Mouse (Mus musculus) right cerebral cortex, adult 18-20 months (tissue): Measurements from ENCODE around the gene Taf1c.

Experiments
- DNase-seq: peaks from one replicate; pipeline ENCODE4 v3.0.0; 2022; ENCODE audit warnings: mixed read lengths

Taf1c gene

DNA sequence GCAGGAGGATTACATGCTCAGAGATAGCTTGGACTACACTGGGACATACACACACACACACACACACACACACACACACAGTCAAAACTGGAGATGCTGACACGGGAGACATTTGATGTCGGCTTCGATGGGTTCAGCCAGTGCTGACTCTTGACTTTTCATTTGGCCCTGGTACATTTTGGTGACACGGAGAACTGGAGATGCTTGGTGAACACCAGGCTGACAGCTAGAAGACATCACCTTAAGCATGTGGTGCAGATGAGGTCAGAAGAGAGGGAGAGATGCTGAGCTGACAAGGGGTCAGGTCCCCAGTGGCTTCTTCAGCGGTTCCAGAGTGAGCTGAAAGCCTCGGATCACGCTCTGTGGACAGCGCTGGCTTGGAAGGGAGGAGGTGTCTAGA, 18.0 kb upstream of the Taf1c start:
- no peak for DNase-seq

DNA sequence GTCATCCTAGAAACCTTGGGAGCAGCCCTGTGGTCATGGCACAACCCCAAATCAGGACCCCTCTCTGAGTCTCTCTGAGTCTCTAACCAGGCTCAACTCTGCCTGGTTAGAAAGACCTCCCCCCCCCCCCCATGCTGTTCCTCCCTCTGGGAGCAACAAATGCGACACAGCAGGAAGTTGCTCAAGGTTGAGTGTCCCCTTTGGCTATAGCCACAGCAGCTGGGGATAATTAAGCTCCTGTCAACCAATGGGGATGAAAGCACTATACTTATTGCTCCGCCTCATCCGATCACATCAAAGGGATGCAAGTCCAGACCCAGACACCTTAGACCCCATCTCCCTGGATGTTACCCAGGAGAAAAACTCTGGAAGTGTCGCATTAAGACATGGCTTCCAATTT, 17.5 kb upstream of the Taf1c start:
- DNase-seq = no peak

DNA sequence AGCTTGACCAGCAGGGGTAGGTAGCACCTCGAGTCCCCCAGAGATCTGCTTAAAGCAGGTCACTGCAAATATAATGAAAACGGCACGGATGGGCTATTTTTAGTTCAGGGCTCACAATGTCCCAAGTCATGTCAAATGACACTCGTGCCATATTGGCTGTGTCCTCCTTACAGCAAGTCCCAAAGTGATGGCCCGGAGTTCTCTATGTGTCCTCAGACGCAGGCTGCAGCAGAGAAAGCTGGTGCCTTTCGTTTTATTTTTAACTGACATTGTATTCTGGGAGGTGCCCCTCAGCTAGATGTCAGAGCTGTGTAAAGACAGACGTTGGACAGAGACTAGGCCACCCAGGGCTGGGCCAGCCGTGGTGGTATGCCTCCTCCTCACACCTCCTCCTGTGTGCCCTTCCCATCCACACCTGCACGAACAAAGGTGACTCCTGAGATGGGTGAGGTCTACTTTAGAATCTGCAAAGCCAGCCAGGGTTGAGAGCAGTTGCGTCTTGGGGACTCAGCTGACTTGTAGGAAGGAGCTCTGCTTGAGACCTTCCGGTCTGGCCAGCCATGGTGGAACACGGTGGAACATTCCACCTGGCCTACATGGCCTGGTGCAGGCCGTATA, 15.9 kb upstream of the Taf1c start:
- DNase-seq = no peak

DNA sequence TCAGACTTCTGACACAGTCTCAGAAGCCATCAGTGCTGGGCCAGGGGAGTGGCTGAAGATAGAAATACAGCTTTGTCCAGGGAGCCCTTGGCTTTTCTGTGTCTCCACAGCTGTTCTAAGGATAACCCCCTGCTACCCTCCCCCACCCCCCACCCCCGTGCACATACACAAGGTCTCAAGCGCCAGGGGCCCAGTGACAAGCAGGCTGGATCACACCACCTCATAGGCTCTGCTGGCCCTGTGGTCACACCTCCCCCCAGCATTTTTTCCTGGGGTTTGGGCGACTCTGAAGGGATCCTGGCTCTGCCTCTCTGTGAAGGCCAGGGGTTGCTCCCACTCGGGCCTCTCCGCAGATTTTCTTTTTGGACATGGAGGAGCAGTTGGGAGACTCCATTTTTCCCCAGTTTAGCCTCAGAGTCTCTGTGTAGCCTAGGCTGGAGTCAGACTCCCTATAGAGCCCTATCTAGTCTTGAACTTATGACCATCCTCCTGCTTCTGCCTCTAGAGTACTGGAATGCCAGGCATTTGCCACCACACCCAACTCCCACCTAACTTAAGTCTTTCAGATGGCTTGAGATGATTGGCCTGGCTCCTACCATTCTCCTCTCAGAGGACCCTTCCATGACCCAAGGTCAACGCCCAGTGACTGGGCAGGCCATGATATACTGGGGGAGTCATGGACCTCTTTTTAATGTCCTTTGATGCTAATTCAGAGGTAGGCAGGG, 15.3 kb upstream of the Taf1c start:
- DNase-seq = no peak

DNA sequence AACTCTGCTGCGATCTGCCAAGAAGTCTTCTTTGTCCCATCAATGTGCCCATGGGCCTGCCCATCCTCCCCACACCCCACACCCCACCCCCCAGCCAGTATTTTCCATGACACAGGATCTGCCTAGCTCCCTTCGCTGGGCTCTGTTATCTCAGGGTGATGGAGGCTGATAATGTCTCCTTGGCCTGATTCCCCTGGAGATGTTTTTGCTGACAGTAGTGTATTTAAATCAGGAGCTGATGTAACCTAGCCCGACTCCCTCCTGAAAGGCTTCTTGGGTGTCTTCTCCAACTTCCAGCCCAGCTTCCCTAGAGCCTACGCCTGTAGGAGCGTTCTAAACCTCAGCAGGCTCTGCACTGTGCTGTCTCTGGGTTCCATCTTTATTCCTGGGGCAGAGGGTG, 13.9 kb upstream of the Taf1c start:
- DNase-seq = no peak

DNA sequence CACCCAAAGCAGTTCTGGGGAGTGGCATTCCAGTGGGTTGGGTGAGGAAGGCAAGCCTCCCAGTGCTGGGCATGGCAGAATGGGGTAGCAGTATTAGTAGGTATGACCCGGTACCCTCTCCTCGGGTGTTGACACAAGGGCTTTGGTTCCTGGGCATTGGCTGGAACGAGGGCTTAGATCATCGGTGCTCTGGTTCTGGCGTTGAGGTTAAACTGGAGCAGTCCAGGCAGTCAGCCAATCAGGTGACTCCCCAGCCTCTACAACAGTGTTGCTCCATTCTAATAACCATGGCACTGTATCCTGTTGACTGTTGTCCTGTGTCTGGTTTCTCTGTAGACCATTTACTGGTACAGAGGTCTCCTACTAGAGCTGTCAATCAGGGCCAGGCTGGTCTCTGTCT, 12.6 kb upstream of the Taf1c start:
- DNase-seq = no peak

DNA sequence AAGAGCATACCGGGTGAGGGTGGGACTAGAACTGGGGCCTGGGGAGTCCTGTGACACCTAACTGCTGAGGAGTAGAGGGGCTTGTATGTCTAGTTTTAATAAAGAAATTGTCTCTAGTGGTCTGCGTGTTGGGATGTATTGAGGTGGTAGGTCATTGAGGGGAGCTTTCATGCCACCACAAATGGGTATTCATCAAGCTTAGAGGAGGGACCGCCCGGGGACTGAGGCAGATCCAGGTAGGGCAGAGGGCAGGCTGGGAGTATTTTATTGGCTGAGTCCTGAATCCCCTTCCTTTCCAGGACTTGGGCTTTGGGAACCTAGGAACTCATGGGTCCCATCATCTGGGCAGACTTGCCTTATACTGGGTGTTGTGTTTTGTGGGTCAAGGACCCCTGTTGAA, 11.8 kb upstream of the Taf1c start:
- DNase-seq = no peak

DNA sequence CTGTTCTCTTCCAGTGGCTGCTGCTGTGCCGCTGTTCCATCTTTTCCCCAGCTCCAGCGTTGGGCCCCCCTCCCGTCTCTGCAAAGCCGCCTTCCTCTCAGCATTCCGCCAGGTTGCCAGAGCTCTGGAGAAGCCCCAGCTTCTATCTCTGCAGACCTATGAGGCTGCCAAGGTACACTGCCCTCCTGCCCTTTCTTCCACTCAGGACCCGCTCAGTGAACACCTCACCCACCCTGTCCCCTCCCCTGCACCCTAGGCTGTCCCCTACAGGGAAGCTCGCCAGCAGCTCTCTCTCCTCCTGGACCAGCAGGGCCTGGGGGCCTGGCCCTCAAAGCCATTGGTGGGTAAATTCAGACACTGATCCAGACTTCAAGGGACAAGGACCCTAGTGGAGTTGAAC, 11.3 kb upstream of the Taf1c start:
- DNase-seq = no peak

DNA sequence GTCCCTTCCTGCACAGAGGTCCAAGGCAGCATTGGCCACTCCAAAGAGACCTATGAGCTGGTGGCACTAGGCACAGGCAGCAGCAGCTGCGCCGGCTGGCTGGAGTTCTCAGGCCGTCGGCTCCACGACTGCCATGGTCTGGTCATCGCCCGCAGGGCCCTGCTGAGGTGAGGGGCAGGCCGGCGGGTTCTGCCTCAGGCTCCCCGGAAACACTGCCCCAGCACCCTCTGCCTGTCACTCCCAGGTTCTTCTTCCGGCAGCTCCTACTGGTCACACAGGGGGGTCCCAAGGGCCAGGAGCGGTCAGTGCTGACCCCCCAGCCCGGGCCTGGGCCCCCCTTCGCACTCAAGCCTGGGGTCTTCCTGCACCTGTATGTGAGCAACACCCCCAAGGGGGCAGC, 10.1 kb upstream of the Taf1c start:
- no peak for DNase-seq

DNA sequence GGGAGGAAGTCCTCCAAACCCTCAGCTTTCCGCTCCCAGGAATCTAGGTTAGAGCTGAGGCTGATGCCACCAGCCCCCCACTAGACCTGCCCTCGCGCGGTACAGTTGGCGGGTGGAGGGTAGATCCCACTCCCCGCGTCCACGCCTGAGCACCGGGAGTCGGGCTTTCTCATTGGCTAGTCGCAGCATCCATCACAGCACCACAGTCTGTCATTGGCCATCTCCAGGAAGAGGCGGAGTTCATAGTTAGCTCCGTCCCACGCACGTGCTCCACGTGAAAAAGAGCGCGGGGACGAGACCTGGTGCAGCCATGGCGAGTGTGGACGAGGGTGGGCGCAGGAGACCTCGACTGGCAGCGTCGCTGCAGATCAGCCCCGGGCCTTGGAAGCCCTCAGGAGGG, 7.4 kb upstream of the Taf1c start, which contains the start of gene Adad2:
TSS of gene Adad2 (plus strand) at position 277 of the 400 bp plus-strand sequence.
- DNase-seq = no peak

DNA sequence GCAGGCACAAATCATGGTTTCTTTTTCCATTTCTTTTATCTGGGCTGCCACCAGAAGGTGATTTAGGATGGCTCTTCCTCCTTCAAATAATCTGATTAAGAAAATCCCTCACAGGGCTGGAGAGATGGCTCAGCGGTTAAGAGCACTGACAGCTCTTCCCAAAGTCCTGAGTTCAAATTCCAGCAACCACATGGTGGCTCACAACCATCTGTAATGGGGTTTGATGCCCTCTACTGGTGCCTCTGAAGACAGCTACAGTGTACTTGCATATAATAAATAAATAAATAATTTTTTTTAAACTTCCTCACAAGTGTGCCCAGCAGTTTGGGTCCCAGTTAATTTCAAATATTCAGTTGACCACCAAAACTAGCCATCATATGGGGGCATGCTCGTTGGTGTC, 1.2 kb upstream of the Taf1c start:
- DNase-seq = no peak

DNA sequence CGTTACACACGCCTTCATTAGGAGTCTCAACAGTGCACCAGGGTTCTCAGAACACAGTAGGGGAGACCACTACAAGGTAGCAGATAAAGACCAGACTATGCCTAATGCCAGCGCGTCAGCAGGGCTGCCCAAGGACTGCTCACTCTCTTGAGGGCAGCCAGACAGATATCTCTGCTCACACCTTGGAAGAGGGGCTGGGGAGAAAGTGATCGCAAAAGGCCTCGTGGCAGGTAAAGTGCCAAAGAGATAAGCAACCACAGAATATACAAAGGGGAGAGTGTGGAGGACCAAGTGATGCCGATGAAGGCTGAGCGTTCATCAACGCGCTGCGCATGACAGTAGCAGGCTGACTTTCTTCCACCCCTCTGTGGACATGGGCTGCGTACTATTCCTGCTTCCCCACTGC, 621 bp downstream of the Taf1c start:
- no peak for DNase-seq

DNA sequence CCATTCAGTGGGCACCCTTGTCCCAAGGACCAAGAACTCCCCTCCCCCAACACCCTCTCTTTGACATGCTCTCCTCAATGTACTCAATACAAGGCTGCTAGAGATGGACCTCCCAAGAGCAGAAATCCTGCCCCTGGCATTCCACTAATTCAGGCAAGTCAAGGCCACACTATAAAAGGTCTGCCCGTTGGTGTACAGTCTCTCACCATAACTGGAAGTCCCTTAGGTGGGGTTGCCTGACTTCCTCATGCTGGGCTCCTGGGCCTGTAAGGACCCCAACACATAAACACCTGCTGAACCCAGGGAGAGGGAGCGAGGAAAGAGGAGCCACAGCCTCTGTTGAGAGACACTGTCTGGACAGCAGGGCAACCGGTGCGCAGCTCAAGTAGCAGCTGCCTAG, 1.3 kb downstream of the Taf1c start:
- DNase-seq = no peak

DNA sequence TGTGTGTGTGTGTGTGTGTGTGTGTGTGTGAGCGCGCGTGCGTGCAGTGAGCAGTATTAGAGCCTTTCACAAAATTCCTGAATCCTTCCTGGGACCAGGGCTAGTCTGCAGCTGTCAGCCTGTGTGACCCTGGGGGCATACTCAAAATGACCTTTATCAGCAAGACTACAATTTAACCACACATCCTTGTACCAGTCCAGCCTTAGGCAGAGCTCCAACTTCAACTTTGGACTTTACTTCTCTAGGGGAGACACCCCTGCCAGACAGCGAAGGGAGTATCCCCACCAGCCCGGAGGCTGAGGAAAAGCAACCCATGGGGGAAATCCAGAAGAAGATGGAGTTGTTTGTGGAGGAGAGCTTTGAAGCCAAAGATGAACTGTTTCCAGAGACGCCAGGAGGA, 13.6 kb downstream of the Taf1c start:
- no peak for DNase-seq

DNA sequence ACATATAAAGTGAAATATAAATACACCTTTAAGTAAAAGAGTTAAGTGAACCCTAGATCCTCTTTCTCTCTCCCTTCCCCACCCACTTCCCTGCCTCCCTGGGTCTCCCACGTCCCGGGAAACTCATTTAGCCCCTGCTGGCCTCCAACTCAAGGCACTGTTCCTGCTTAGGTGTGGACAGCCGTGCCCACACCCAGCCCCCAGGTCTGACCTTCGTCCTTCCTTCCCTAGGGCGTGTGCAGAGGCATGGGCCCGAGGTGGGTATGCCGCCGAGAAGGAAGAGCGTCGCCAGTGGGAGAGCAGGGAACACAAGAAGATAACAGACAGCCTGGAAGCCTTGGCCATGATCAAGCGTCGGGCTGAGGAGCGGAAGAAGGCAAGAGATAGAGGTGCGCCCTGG, 14.7 kb downstream of the Taf1c start:
- no peak for DNase-seq

DNA sequence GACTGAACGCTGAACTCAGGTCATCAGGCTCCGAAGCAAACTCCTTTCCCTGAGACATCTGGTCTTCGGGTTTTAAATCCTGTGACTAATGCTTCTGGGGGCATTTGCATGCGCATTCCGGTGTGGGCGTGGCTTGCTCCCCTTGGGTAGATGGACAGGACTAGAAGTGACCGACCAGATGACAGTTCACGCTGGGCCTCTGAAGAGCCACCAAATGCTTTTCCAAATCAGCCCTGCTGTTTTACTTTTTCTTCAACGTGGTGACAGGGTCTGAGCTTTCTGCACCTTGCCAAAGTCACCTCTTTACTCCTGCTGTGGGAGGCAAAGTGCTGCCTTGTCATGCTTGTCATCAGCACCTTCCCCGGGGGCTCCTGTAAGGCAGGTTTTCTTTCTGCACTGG, 16.2 kb downstream of the Taf1c start:
- DNase-seq = no peak

DNA sequence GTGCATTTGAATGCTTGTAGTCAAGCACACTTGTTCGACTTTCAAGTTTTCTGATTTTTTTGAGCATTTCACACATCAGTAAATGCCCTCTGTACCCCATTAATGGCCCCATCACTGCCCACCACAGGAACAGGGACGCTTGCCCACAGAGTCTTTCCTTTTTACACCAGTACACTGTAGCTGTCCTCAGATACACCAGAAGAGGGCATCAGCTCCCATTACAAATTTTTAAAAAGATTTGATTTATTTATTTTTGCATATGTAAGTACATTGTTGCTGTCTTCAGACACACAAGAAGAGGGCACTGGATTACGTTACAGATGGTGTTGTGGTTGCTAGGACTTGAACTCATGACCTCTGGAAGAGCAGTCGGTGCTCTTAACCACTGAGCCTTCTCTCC, 16.7 kb downstream of the Taf1c start:
- DNase-seq = no peak

DNA sequence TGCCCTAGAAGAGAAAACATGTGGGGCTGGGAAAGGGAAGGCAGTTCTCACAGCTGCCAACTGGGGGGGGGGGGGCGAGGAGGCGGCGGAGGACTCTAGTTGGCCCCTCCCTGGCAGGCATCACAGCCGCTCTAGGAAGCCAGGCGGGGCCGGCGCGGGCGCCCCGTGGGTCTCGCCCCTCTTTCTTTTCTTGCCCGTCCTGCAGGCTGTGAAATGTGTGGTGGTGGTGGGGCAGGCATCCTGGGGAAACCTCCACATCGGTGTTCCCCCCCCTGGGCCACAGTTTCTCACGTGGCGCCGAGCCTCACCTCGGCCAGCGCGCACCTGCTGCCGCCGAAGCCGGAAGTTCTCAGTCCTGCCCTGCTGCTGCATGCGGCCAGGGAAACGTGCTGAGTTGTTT, 19.1 kb downstream of the Taf1c start:
- no peak for DNase-seq

DNA sequence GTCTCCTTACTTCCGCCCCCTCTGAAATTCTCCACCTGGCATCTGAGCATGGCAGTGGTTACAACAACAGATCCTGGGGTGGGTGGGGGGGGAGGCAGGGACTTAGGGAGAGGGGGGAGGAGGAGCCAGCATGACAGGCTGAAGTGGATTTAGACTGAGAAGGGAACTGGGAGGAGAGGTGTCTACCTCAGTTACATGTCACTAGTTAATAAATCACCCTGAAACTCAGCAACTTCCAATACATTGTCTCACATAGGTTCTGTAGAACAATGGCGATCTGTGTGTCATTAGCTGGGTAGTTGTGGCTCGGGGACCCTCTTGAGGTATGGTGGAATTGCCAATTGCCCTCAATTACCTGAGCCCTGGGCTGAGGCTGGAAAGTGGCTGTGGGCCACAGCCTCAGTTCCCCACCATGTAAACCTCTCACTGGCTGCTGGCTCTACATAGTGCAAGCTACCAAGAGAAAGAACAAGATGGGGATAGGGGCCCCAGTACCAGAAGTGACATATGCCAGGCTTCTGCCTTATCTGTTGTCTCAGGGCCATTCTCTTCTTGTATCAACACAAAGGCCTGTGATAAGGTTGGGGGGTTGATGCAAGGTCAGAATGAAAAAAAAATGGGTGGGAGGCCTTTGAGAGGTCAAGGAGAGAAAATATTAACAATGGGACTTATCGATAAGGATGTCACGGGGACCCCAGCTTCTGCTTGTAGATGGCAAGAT, 24.4 kb downstream of the Taf1c start:
- no peak for DNase-seq

DNA sequence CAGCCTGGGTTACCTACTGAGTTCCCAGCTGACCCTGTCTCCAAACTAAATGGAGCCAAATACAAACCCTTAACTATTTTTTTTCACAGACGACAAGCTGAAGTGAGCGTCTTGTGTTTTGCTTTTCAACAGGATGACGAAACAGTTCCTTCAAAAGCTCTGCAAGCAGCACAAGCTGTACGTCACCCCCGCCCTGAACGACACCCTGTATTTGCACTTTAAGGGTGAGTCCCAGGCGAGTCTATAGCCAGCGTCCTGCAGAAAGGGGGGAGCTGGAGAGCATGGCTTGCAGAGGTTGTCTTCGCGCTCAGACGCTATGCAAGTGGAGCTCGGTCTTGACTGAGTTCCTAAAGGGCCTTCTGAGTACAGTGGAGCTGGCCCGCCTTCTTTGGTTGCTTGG, 25.9 kb downstream of the Taf1c start:
- DNase-seq = no peak

DNA sequence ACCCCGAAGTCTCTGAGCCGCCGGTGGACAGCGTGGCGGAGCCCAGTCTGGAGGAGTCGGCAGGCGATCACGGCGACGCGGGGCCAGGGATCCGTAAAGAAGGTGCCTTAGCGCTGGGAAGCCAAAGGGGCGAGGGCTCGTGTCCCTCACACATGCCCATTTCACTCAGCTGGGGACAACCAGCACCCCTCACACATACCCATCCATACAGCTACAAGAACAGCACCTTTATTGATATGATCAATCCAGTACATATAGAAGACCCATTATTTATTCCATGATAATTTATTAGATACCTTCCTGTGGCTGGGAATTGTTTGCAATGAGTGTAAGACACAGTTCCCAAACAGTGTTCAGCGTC, 29.7 kb downstream of the Taf1c start:
- no peak for DNase-seq

DNA sequence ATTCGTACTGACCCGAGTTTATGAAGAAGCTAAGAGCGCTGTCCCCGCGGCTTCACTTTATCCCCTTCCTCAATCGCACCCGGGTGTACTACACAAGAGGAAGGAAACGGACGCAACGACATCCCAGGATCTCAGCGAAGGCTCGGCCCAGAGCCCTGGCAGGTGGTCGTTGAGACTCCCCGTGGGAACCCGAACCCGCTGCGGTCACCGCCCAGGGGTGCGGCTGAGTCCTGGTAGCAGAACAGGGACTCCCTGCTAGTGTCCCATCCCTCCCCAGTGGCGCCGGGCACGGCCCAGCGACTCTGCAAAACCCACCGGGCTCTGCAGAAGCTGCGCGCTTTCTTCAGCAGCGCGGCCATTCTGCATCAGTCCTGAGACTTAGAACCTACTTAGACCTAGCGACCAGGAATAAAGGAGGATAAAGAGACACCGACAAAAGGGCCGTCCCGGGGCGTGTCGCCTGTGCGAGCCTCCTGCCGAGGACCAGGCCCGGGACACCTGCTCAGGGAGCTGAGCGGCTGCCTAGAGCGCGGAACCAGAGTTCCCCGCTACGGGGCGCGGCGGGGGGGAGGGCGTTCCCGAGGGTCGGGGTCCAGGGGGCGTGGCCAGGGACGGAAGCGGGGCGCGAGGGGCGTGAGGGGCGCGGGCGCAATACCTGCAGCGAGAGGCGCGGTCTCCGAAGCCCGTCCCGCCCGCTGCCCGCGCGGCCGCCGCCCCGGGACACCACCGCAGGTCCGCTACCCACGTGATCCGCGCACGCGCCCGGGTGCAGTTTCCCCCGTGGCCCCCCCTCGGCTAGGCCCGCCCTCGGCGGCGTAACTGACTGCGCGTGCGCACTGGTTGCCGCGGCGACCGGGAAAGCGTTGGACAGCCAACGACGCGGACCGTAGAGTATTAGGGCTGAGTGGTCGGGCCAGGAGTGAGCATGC, 30.3 kb downstream of the Taf1c start, which contains the start of the genes Hsdl1 and Dnaaf1:
TSS of gene Hsdl1 (minus strand) at position 747 of the 929 bp plus-strand sequence.
TSS of gene Dnaaf1 (plus strand) at position 799 of the 929 bp plus-strand sequence.
- DNase-seq = peak; percentile 96

DNA sequence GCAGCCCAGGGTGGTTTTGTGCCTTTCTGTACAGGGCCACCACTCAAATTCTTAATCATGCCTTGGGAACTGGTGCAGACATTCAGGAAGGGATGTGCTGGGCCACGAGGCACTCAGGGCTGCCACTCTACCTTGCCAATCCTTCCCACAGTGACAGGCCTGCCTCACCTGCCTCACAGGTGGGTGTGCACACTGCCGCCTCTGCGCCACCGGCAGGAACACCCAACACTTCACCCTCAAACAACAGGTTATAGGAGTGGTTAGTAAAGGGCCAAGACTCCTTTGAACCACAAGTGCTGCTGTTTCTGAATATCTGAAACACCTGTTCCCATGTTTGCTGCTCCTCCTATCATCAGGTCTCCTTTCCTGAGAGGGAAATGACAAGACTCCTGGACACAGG, 32.6 kb downstream of the Taf1c start:
- DNase-seq = no peak
